Mouse (Mus musculus) small intestine, adult 2 months (tissue): Measurements from ENCODE around the gene Pgf. TPM values are rescaled to one million over a fixed set of nuclear protein-coding genes. Genes with fewer than 3 reads are reported as not detected.

Experiments
- H3K27ac ChIP-seq: fragments of 200-500 bp; 2 replicates; pipeline ENCODE4 v1.5.1; 2012; ENCODE audit warnings: low read depth, low read length, control low read depth, inconsistent platforms; ENCODE audit not compliant: insufficient read depth
- H3K27me3 ChIP-seq: fragments of 200-500 bp; 2 replicates; pipeline ENCODE4 v1.6.1; 2012; ENCODE audit warnings: mild to moderate bottlenecking, moderate library complexity, low read length, inconsistent platforms; ENCODE audit not compliant: control insufficient read depth, insufficient read depth
- H3K36me3 ChIP-seq: fragments of 200-500 bp; 2 replicates; pipeline ENCODE4 v1.6.1; 2012; ENCODE audit warnings: mild to moderate bottlenecking, low read length, control low read depth, inconsistent platforms; ENCODE audit not compliant: control insufficient read depth, insufficient read depth
- H3K4me1 ChIP-seq: fragments of 200-500 bp; 2 replicates; pipeline ENCODE4 v1.6.1; 2012; ENCODE audit warnings: low read length, inconsistent platforms, mixed read lengths; ENCODE audit not compliant: control insufficient read depth, insufficient read depth, insufficient read length
- H3K4me3 ChIP-seq: fragments of 200-500 bp; 2 replicates; pipeline ENCODE4 v1.5.1; 2012; ENCODE audit warnings: low read depth, mild to moderate bottlenecking, control low read depth, inconsistent platforms, low read length, moderate library complexity
- CTCF ChIP-seq: fragments of 200-500 bp; IDR thresholded peaks from 2 replicates; pipeline ENCODE4 v1.5.1; 2012; ENCODE audit warnings: low read depth, mild to moderate bottlenecking, control low read depth, inconsistent platforms, low read length, moderate library complexity, mixed read lengths; ENCODE audit not compliant: insufficient replicate concordance, insufficient read length; ENCODE audit errors: extremely low read depth
- POLR2A ChIP-seq: fragments of 200-500 bp; IDR thresholded peaks from 2 replicates; pipeline ENCODE4 v1.6.1; 2012; ENCODE audit warnings: low read depth, mild to moderate bottlenecking, control low read depth, inconsistent platforms, low read length, moderate library complexity
- WGBS: fragments of 180-500 bp; shearing (Covaris S2); methylation state at CpG from one replicate; pipeline ENCODE4 v1.1.7; 2018; 5-methylcytosine and 5-hydroxymethylcytosine counted together
- polyA plus RNA-seq: library from polyadenylated mRNA; depleted of rRNA; stranded (reverse); fragments of >200 nt; gene quantifications from 2 replicates; pipeline ENCODE4 v1.2.3, GENCODE M21; 2012

Gene Pgf
- polyA plus RNA-seq, 1 experiment: 0.48 TPM

GRCm38 (mm10) chr12:85197371-85197770 lies 19.8 kb upstream of the Pgf start:
- TF ChIP-seq POLR2A (no peak), CTCF (no peak)
- H3K4me1 ChIP-seq: peaks cover 7% of the 10 kb centered on the region
- no peak overlapping the region for H3K27ac ChIP-seq
- no peak overlapping the region for H3K4me3 ChIP-seq
- 82% methylated on average over 7 of the region's 7 CpGs for WGBS
- no peaks in the 10 kb centered on the region for H3K27me3 ChIP-seq
- no peaks in the 10 kb centered on the region for H3K36me3 ChIP-seq

DNA sequence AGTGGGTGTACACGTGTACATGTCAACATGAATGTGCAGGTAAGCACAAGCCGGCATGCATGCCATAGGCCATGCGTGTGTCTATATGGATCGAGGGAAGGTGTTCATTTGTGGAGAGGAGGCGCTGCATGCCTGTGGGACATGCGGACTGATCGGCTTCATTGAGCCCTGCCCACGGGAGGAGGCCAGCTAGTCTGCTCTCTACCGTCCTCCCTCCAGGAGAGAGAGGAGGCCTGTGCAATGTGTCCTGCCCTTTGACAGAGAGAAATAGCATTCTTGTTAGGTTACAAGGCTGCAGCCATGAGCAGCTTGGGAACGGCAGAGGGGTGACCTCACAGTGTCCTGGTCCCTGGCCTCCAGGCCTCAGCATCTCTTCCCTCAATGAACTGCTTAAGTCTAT lies 18.6 kb upstream of the Pgf start:
- TF ChIP-seq CTCF: no peak
- no peak for TF ChIP-seq POLR2A
- Histone ChIP-seq H3K4me3 (no peak overlapping the region), H3K27ac (no peak overlapping the region), H3K27me3 (no peaks in the 10 kb centered on the region), H3K4me1 (peaks cover 9% of the 10 kb centered on the region), H3K36me3 (no peaks in the 10 kb centered on the region)
- 91% methylated on average over 10 of the region's 10 CpGs for WGBS

DNA sequence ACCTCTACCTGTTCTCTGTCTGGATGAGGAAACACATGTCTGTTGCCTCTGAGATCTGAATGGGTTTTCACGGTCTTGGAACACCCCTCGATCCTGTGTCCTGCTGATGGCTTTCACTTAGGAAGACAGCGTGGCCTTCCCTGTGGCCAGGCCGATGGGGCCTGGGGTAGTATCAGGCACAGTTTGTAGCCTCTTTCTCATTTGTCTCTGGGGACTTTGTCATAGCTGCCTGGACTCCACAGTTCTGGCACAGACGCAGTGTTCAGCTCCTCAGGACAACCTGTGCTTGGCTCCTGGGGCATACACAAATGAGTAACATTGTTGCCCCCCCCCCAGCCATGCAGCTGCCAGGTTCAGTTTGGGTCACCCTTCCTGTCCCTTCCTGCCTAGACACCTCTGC lies 17.5 kb upstream of the Pgf start:
- H3K4me1 ChIP-seq: peaks cover 9% of the 10 kb centered on the region
- H3K4me3 ChIP-seq: no peak overlapping the region
- no peaks in the 10 kb centered on the region for H3K27me3 ChIP-seq
- TF ChIP-seq POLR2A (no peak), CTCF (no peak)
- H3K27ac ChIP-seq: no peak overlapping the region
- 69% methylated on average over 5 of the region's 5 CpGs for WGBS
- no peaks in the 10 kb centered on the region for H3K36me3 ChIP-seq

- Histone ChIP-seq H3K27ac (peak overlapping the region; percentile 24), H3K27me3 (no peaks in the 10 kb centered on the region), H3K4me1 (peaks cover 9% of the 10 kb centered on the region), H3K36me3 (no peaks in the 10 kb centered on the region), H3K4me3 (no peak overlapping the region)
- no peak for TF ChIP-seq CTCF
- no peak for TF ChIP-seq POLR2A
- WGBS: 21% methylated on average over 4 of the region's 4 CpGs
Observed at GRCm38 (mm10) chr12:85194623-85195018, 17.0 kb upstream of the Pgf start.

DNA sequence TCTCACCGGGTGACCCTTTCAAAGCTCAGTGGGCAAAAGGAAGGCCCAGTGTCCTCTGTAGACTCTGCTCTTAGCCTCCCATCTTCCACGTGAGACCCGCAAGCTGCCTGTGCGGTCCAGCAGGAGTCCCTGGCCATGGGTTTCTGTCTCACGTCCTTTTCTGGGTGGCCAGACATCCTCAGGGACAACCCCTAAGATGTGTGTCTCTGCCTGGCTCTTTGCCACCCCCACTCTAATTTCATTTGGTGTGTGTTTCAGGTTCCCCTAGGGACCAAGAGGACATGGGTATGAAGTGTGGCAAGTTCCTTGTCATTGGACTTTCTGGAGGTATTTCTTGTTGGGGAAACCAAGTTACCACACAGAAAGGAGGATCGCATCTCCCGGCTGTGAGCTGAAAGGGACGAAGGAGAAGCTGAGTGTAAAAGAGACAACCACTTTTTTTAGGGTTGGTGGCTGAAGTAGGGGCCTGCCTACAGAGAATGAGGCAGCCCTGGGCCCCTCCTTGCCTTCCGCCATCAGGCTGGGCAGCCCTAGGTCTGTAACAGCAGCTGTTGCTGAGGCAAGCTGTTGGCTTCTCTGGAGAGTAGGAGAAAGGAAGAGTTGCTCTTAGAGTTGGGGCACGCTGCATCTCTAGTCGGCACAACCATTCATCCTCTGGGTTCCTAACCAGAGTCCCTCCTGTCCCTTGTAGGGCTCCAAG lies 16.5 kb upstream of the Pgf start:
- peak overlapping the region; percentile 24 for H3K27ac ChIP-seq
- H3K27me3 ChIP-seq: no peaks in the 10 kb centered on the region
- H3K36me3 ChIP-seq: no peaks in the 10 kb centered on the region
- TF ChIP-seq CTCF: no peak
- TF ChIP-seq POLR2A: no peak
- no peak overlapping the region for H3K4me3 ChIP-seq
- H3K4me1 ChIP-seq: peaks cover 9% of the 10 kb centered on the region
- 86% methylated on average over 11 of the region's 11 CpGs for WGBS

DNA sequence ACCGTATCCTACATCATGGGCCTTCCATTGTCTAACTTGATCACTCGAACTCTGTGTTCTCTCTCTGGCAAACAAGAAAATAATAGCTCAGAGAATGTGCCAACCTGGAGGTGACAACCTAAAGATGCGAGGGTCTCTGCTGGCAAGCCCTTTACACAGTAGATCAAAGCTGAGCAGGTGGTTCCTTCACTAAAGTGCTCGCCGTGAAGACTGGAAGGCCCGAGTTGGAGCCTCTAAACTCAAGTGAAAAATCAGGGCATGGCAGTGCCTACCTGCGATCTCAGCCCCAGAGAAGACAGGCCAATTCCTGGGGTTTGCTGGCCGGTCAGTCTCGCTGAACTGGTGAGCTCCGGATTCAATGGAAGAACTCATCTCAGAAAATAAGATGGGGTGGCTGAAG lies 15.6 kb upstream of the Pgf start:
- no peaks in the 10 kb centered on the region for H3K36me3 ChIP-seq
- H3K27me3 ChIP-seq: no peaks in the 10 kb centered on the region
- peaks cover 9% of the 10 kb centered on the region for H3K4me1 ChIP-seq
- TF ChIP-seq POLR2A (no peak), CTCF (no peak)
- H3K4me3 ChIP-seq: no peak overlapping the region
- 86% methylated on average over 10 of the region's 10 CpGs for WGBS
- no peak overlapping the region for H3K27ac ChIP-seq

DNA sequence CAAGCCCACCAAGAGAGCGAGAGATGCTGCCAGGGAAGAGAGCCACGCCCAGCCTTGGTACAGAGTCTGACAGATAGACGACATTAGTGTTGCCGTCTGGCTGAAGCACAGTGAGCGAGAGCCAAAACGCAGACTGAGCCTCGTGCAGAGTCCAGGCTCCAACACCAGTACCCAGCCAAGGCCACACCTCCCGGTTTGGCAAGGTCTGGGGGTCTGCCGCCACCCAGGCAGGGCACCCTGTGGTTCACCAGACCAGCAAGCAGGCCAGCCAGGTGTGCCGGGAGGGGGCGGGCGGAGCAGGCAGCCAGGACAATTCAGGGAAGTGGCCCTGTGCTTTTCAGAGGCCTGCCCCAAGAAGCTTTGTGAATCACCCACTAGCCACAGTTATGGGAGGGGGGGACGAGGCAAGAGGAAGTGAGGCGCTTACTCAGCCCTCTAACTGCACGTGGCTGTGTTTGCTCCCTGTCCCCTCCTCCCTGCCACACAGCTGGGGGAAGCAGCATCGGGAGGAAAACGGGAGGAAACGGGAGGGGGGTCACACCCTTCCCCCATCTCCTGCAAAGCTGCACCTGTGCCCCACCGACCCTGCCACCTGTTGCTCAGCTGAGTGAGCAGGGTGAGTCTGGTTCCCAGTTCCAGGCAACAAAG lies 15.0 kb upstream of the Pgf start:
- TF ChIP-seq POLR2A: no peak
- TF ChIP-seq CTCF: no peak
- no peak overlapping the region for H3K27ac ChIP-seq
- 8% methylated on average over 19 of the region's 19 CpGs for WGBS

DNA sequence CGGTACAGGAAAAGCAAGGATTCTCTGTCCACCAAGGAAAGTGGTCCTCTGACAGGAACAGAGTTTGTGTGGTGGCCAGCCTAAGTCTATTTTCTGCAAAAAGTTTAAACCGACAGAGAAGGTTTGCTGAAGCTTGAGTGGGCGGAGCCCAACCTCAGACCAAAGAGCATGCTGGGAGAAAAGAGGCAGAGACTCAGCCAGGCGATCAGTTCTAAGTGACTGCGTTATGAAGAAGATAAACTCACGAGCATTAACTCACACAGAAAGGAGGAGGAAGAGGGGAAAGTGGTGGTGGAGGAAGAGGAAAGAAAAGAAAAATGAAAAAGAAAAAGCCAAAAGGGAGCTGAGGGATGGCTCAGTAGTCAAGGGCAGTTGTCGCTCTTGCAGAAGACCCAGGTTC lies 12.7 kb upstream of the Pgf start:
- H3K27ac ChIP-seq: no peak overlapping the region
- WGBS: 58% methylated on average over 7 of the region's 7 CpGs
- H3K4me1 ChIP-seq: peaks cover 9% of the 10 kb centered on the region
- no peaks in the 10 kb centered on the region for H3K36me3 ChIP-seq
- no peaks in the 10 kb centered on the region for H3K27me3 ChIP-seq
- H3K4me3 ChIP-seq: no peak overlapping the region
- TF ChIP-seq POLR2A: no peak
- no peak for TF ChIP-seq CTCF

More for the DNA sequence above, 15.0 kb upstream of the Pgf start:
- Histone ChIP-seq H3K4me3 (no peak overlapping the region), H3K36me3 (no peaks in the 10 kb centered on the region), H3K4me1 (peaks cover 9% of the 10 kb centered on the region), H3K27me3 (no peaks in the 10 kb centered on the region)
